Mouse (Mus musculus) Muller cell, postnatal 12 days (primary cell): ENCODE measurements at regions not wholly inside any gene's neighbourhood (a gene's known extent, or its start where the extent isn't known, plus 50 kb on each side); places are given as distances from the start of the nearest gene placed in this dataset.

Experiments used
- DNase-seq: peaks from one replicate; pipeline ENCODE4 v3.0.0-alpha.2; 2015; ENCODE audit errors: inconsistent ontology term

- no peak for DNase-seq
Measured at GRCm38 (mm10) chr1:35331602-35332339, 482.0 kb downstream of the Plekhb2 start.

GRCm38 (mm10) chr1:35332340-35332684 lies 482.5 kb downstream of the Plekhb2 start:
- no peak for DNase-seq

- no peak for DNase-seq
Measured at GRCm38 (mm10) chr1:35337647-35338046, 487.9 kb downstream of the Plekhb2 start.

GRCm38 (mm10) chr1:35338184-35338583 lies 488.4 kb downstream of the Plekhb2 start:
- no peak for DNase-seq

- DNase-seq: no peak
Measured at GRCm38 (mm10) chr1:35344539-35344938, 494.8 kb downstream of the Plekhb2 start.

- peak; percentile 56 for DNase-seq
Measured at GRCm38 (mm10) chr1:35348294-35348693, 498.5 kb downstream of the Plekhb2 start.

GRCm38 (mm10) chr1:35358981-35359380 lies 509.2 kb downstream of the Plekhb2 start:
- DNase-seq: no peak

GRCm38 (mm10) chr1:35361465-35361864 lies 511.7 kb downstream of the Plekhb2 start:
- DNase-seq: no peak

GRCm38 (mm10) chr1:35362836-35363235 lies 513.1 kb downstream of the Plekhb2 start:
- DNase-seq: peak; percentile 29

GRCm38 (mm10) chr1:35366559-35366958 lies 516.8 kb downstream of the Plekhb2 start:
- DNase-seq: no peak

- peak; percentile 66 for DNase-seq
Measured at GRCm38 (mm10) chr1:35372751-35373150, 523.0 kb downstream of the Plekhb2 start.

- peak; percentile 78 for DNase-seq
Measured at GRCm38 (mm10) chr1:35380633-35381385, 531.0 kb downstream of the Plekhb2 start.

- no peak for DNase-seq
Measured at GRCm38 (mm10) chr1:35385430-35385829, 535.7 kb downstream of the Plekhb2 start.

- no peak for DNase-seq
Measured at GRCm38 (mm10) chr1:35388181-35388580, 538.4 kb downstream of the Plekhb2 start.

- no peak for DNase-seq
Measured at GRCm38 (mm10) chr1:35390371-35390770, 540.6 kb downstream of the Plekhb2 start.

- DNase-seq: no peak
Measured at GRCm38 (mm10) chr1:35390858-35391586, 541.2 kb downstream of the Plekhb2 start.

GRCm38 (mm10) chr1:35393550-35394118 lies 543.9 kb downstream of the Plekhb2 start:
- no peak for DNase-seq

GRCm38 (mm10) chr1:35400674-35401359 lies 551.0 kb downstream of the Plekhb2 start:
- DNase-seq: peak; percentile 62

- no peak for DNase-seq
Measured at GRCm38 (mm10) chr1:35402995-35403394, 553.2 kb downstream of the Plekhb2 start.

- no peak for DNase-seq
Measured at GRCm38 (mm10) chr1:35405418-35405817, 555.6 kb downstream of the Plekhb2 start.

- peak; percentile 45 for DNase-seq
Measured at GRCm38 (mm10) chr1:35415646-35416045, 565.9 kb downstream of the Plekhb2 start.
